ENCODE assay signal across 18 mouse cellular contexts in genomic region chr17:6197491-6197890, GRCm38 (mm10). TPM values are rescaled to one million over a fixed set of nuclear protein-coding genes. Genes with fewer than 3 reads are reported as not detected.
DNase-seq lines count a peak whose midpoint lies in the region; ATAC-seq and TF ChIP-seq lines count a peak whose summit lies in the region.
"Had no signal": no experiment of that assay in that cellular context is flagged by ENCODE, and none has a peak within 500 bp of the region (broad histone marks: within the 10 kb centered on the region; RNA-seq: fewer than 3 reads in every experiment).

No protein-coding gene starts in this region.

- ATAC-seq in intestine, embryonic 15.5 days = 0 out of 2 replicates have a peak, but pooled peaks have one; percentile 47
- no peak for ATAC-seq in intestine, postnatal 0 days
- ATAC-seq in kidney, embryonic 16.5 days (ENCODE audit: low FRiP score, low TSS enrichment) = no peak
- peak; percentile 64 for ATAC-seq in liver, embryonic 16.5 days (ENCODE audit: low read depth)
- ATAC-seq: forebrain, embryonic 16.5 days had no signal

- H3K4me1 ChIP-seq in intestine, embryonic 15.5 days (replicated peaks) = no peaks in the 10 kb centered on the region
- H3K4me1 ChIP-seq in intestine, postnatal 0 days (replicated peaks; ENCODE audit: control insufficient read depth, insufficient read depth, low read length) = no peaks in the 10 kb centered on the region
- H3K4me1 ChIP-seq in kidney, embryonic 16.5 days (ENCODE audit: insufficient read depth, low read length) = no peaks in the 10 kb centered on the region
- H3K4me1 ChIP-seq in liver, embryonic 16.5 days (ENCODE audit: control insufficient read depth, low read depth, low read length) = no peaks in the 10 kb centered on the region
- H3K4me1 ChIP-seq: embryonic facial prominence, embryonic 12.5 days; forebrain, embryonic 12.5 days; hindbrain, embryonic 10.5 days had no signal

- DNase-seq in kidney, adult 9 months = peak; percentile 24
- no peak for DNase-seq in liver
- DNase-seq in cerebellum, postnatal 36 days = no peak
- DNase-seq: adrenal gland, postnatal 10 days; cerebellum, adult 11 months; cerebellum, adult 8-10 months; cerebellum, postnatal 14 days; gastrocnemius, postnatal 10 days; heart, adult 18-20 months had no signal

- no peak overlapping the region for H3K27ac ChIP-seq in intestine, embryonic 15.5 days
- no peak overlapping the region for H3K27ac ChIP-seq in intestine, postnatal 0 days (ENCODE audit: low read depth, low read length)
- no peak overlapping the region for H3K27ac ChIP-seq in kidney, embryonic 16.5 days (ENCODE audit: low read length)
- no peak overlapping the region for H3K27ac ChIP-seq in liver, embryonic 16.5 days (ENCODE audit: low read length)
- H3K27ac ChIP-seq: embryonic facial prominence, embryonic 12.5 days; forebrain, embryonic 12.5 days; heart, embryonic 10.5 days; hindbrain, embryonic 10.5 days had no signal

- H3K9me3 ChIP-seq in intestine, embryonic 15.5 days = no peaks in the 10 kb centered on the region
- no peaks in the 10 kb centered on the region for H3K9me3 ChIP-seq in intestine, postnatal 0 days (ENCODE audit: control insufficient read depth)
- H3K9me3 ChIP-seq in kidney, embryonic 16.5 days (ENCODE audit: low read length) = no peaks in the 10 kb centered on the region
- no peaks in the 10 kb centered on the region for H3K9me3 ChIP-seq in liver, embryonic 16.5 days (replicated peaks; ENCODE audit: control insufficient read depth, low read length)
- H3K9me3 ChIP-seq: embryonic facial prominence, embryonic 12.5 days; forebrain, embryonic 12.5 days; heart, embryonic 10.5 days; hindbrain, embryonic 10.5 days had no signal

- H3K36me3 ChIP-seq in intestine, embryonic 15.5 days = peaks cover 7% of the 10 kb centered on the region
- peaks cover 43% of the 10 kb centered on the region for H3K36me3 ChIP-seq in intestine, postnatal 0 days (ENCODE audit: control insufficient read depth, insufficient read depth)
- H3K36me3 ChIP-seq in kidney, embryonic 16.5 days (ENCODE audit: insufficient read depth, low read length) = peaks cover 13% of the 10 kb centered on the region; the same call in 1 of the 2 replicates
- H3K36me3 ChIP-seq in liver, embryonic 16.5 days (ENCODE audit: control insufficient read depth, insufficient read depth) = no peaks in the 10 kb centered on the region

- no peak for TF ChIP-seq CTCF in intestine, postnatal 0 days (IDR thresholded peaks at IDR 0.05; ENCODE audit: low read depth)

- H3K4me3 ChIP-seq in intestine, embryonic 15.5 days (replicated peaks) = no peak overlapping the region
- H3K4me3 ChIP-seq in intestine, postnatal 0 days (ENCODE audit: low read depth, low read length) = no peak overlapping the region
- no peak overlapping the region for H3K4me3 ChIP-seq in kidney, embryonic 16.5 days (ENCODE audit: low read length)
- H3K4me3 ChIP-seq in liver, embryonic 16.5 days (ENCODE audit: low read depth, low read length) = no peak overlapping the region
- H3K4me3 ChIP-seq: embryonic facial prominence, embryonic 12.5 days; forebrain, embryonic 12.5 days; heart, embryonic 10.5 days; hindbrain, embryonic 10.5 days had no signal

- H3K4me2 ChIP-seq in intestine, embryonic 15.5 days (replicated peaks) = no peak overlapping the region
- H3K4me2 ChIP-seq in intestine, postnatal 0 days (replicated peaks; ENCODE audit: low read depth) = no peak overlapping the region
- H3K4me2 ChIP-seq in kidney, embryonic 16.5 days (replicated peaks; ENCODE audit: low read depth, low read length) = no peak overlapping the region
- H3K4me2 ChIP-seq in liver, embryonic 16.5 days (ENCODE audit: low read depth, low read length) = no peak overlapping the region
- H3K4me2 ChIP-seq: embryonic facial prominence, embryonic 12.5 days; forebrain, embryonic 12.5 days had no signal

- no peaks in the 10 kb centered on the region for H3K27me3 ChIP-seq in intestine, embryonic 15.5 days (replicated peaks)
- H3K27me3 ChIP-seq in intestine, postnatal 0 days (replicated peaks; ENCODE audit: control insufficient read depth, insufficient read depth, low read length) = no peaks in the 10 kb centered on the region
- no peaks in the 10 kb centered on the region for H3K27me3 ChIP-seq in kidney, embryonic 16.5 days (ENCODE audit: insufficient read depth, low read length)
- no peaks in the 10 kb centered on the region for H3K27me3 ChIP-seq in liver, embryonic 16.5 days (ENCODE audit: control insufficient read depth, insufficient read depth, low read depth, low read length)
- H3K27me3 ChIP-seq: embryonic facial prominence, embryonic 12.5 days; forebrain, embryonic 12.5 days had no signal

- H3K9ac ChIP-seq in intestine, embryonic 15.5 days = no peak overlapping the region
- H3K9ac ChIP-seq in intestine, postnatal 0 days (ENCODE audit: low read depth, low read length) = no peak overlapping the region
- H3K9ac ChIP-seq in kidney, embryonic 16.5 days (replicated peaks; ENCODE audit: low read length) = no peak overlapping the region
- no peak overlapping the region for H3K9ac ChIP-seq in liver, embryonic 16.5 days (ENCODE audit: low read depth, low read length)
- H3K9ac ChIP-seq: embryonic facial prominence, embryonic 12.5 days; forebrain, embryonic 12.5 days had no signal

- WGBS in intestine, embryonic 15.5 days = 75% methylated on average over 7 of the region's 7 CpGs
- 45% methylated on average over 7 of the region's 7 CpGs for WGBS in intestine, postnatal 0 days
- WGBS in kidney, embryonic 16.5 days = 74% methylated on average over 7 of the region's 7 CpGs
- 55% methylated on average over 7 of the region's 7 CpGs for WGBS in liver, embryonic 16.5 days (ENCODE audit: insufficient replicate concordance)

RNA-seq across cellular contexts. Expression of gene Tmem181a, which starts 59.2 kb away (rescaled TPM):
- 19.5 and 19.7 TPM in 2 replicates for polyA plus RNA-seq in intestine, embryonic 15.5 days (2015; fragmentation: Nextera tagmentation; extraction: Ambion mirVana)
- 26.4 and 26.8 TPM in 2 replicates for polyA plus RNA-seq in intestine, postnatal 0 days (2015; fragmentation: Nextera tagmentation; extraction: Ambion mirVana)
- 13.3 and 13.8 TPM in 2 replicates for polyA plus RNA-seq in kidney, embryonic 16.5 days (2015; fragmentation: Nextera tagmentation; extraction: Ambion mirVana)
- 2.7 and 3.2 TPM in 2 replicates for polyA plus RNA-seq in liver, embryonic 16.5 days (2015; fragmentation: Nextera tagmentation; extraction: Ambion mirVana)

Comparison
In these comparisons a context has a peak if more than half of its experiments do, and no peak if none do; other contexts are left out.
1. ATAC-seq: peak in intestine, embryonic 15.5 days (single experiment) and liver, embryonic 16.5 days (single experiment); none in intestine, postnatal 0 days (single experiment) and kidney, embryonic 16.5 days (single experiment).